17 mouse cellular contexts compared by ENCODE assay signal in the genomic region with DNA sequence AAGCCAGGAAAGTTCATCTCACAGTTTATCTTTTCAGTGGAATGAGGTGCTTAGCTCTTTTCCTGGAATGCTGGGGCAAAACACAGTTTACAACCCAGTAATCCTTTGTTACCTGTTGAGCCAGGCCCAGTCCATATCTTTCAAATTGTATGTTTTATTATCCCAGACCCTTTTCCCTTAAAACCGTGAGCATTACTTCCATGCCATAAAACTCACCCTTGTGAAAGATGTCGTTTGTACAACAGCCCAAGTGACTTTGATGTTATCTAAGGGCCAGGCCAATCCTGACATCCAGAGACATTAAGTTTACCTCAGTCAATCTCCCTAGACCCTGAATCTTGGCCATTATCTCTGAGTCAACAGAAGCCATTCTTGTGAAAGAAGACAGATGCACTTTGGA. TPM values are rescaled to one million over a fixed set of nuclear protein-coding genes. Genes with fewer than 3 reads are reported as not detected.
"Had no signal": no experiment of that assay in that cellular context is flagged by ENCODE, and none has a peak within 500 bp of the region (broad histone marks: within the 10 kb centered on the region; RNA-seq: fewer than 3 reads in every experiment).

No protein-coding gene starts in this region.

- H3K4me3 ChIP-seq: neural tube, embryonic 12.5 days; neural tube, embryonic 13.5 days; neural tube, embryonic 15.5 days; stomach, embryonic 15.5 days had no signal

- H3K36me3 ChIP-seq: neural tube, embryonic 12.5 days; neural tube, embryonic 13.5 days; neural tube, embryonic 15.5 days; stomach, embryonic 15.5 days had no signal

- H3K27ac ChIP-seq: neural tube, embryonic 12.5 days; neural tube, embryonic 13.5 days; neural tube, embryonic 15.5 days; stomach, embryonic 15.5 days; stomach, postnatal 0 days had no signal

- H3K9ac ChIP-seq: neural tube, embryonic 12.5 days; neural tube, embryonic 13.5 days; neural tube, embryonic 15.5 days; stomach, embryonic 15.5 days had no signal

- DNase-seq: retina, postnatal 1 day; right cerebral cortex, adult 18-20 months; right cerebral cortex, postnatal 14 days; right cerebral cortex, postnatal 25 days; spleen, adult 18-20 months; thymus, adult 18-20 months; thymus, adult 2 months; thymus, postnatal 14 days; thymus, postnatal 25 days; thymus, postnatal 36 days; thymus, postnatal 4 days had no signal

- H3K4me2 ChIP-seq: neural tube, embryonic 12.5 days; neural tube, embryonic 13.5 days; neural tube, embryonic 15.5 days; stomach, embryonic 15.5 days had no signal

- H3K27me3 ChIP-seq: neural tube, embryonic 12.5 days; neural tube, embryonic 13.5 days; neural tube, embryonic 15.5 days; stomach, embryonic 15.5 days had no signal

- H3K9me3 ChIP-seq: neural tube, embryonic 12.5 days; neural tube, embryonic 13.5 days; neural tube, embryonic 15.5 days; stomach, embryonic 15.5 days had no signal

- H3K4me1 ChIP-seq: neural tube, embryonic 12.5 days; neural tube, embryonic 13.5 days; neural tube, embryonic 15.5 days; stomach, embryonic 15.5 days had no signal

RNA-seq across cellular contexts. Expression of a gene that starts 23.4 kb away (rescaled TPM):
- polyA plus RNA-seq: spleen, adult 2 months had no signal
